Mouse (Mus musculus): ENCODE measurements around the gene Wbp1l.

DNA sequence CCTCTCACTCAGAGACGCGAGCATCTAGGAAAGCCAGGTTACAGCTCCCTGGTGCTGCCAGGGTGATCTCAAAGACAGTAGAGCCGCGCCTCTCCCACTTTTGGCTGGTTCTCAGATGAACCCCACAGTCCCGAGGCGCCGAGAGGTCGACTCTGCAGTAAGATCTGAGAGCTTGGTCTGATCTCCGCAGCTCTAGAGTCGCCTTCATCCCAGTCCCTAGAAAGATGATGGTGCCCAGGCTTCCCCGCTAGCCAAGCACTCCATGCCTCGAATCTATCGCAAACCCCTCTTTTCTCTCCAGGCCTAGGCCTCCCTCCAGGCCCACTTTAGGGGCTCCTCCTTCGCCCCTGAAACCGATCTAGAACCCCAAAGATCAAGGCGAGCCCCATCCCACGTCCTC is 26.3 kb upstream of the Wbp1l start:
- TF ChIP-seq CTCF (IDR thresholded peaks at IDR 0.05; ENCODE audit: insufficient read depth, low read depth, low read length) (no peak), POLR2A (IDR thresholded peaks at IDR 0.05; ENCODE audit: insufficient read depth, low read depth, low read length) (no peak)
